Mouse (Mus musculus): Measurements from ENCODE around the gene Sfxn5.

Sfxn5 gene

GRCm38 (mm10) chr6:85234796-85235195 lies 98.4 kb downstream of the Sfxn5 start:
- no peak for DNase-seq (ENCODE audit: low spot score in 2 of 2)

GRCm38 (mm10) chr6:85232836-85233623 lies 100.2 kb downstream of the Sfxn5 start:
- no peak for DNase-seq (ENCODE audit: low spot score in 2 of 2)

- no peak for DNase-seq (ENCODE audit: low spot score in 2 of 2)
Measured at GRCm38 (mm10) chr6:85232045-85232444, 101.2 kb downstream of the Sfxn5 start.

DNA sequence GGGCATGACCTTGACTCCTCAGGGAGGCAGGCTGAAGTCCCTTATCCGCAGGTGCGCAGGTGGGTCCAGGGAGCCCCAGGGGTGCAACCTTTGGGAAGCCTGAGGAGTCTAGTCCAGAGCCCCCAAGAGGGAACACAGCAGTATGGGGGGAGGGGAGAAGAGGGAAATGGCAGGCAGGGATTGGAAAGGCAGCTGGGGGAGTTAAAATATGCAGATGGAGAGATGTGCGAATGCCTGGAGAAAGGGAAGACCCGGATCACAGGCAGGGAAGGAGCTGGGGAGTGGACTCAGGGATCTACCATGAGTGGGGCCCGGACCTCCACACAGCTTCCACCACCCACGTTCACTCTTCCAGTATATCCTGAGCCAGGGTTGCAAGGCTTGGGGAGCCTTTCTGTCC lies 101.8 kb downstream of the Sfxn5 start:
- no peak for DNase-seq (ENCODE audit: low spot score in 2 of 2)

DNA sequence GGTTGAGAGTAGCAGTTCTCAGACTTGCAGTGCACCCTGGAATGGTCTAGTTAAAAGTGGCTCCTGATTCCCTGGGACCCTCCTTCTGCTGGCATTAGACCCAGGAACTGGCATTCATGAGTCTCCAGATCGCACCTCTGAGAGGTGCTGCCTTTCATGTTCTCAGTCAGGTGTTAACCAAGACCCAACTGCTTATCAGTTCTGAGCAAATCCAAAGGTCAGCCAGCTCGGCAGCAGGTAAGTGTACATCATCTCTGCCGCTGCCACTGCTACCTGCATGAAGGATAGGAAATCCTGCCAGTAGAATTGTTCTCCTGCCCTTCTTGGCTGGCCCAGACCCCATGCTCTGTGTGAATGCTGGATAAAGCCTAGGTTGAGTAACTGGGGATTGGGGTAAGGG lies 102.5 kb downstream of the Sfxn5 start:
- no peak for DNase-seq (ENCODE audit: low spot score in 2 of 2)

- DNase-seq (ENCODE audit: low spot score in 2 of 2): no peak
Measured at GRCm38 (mm10) chr6:85227520-85227919, 105.7 kb downstream of the Sfxn5 start.

DNA sequence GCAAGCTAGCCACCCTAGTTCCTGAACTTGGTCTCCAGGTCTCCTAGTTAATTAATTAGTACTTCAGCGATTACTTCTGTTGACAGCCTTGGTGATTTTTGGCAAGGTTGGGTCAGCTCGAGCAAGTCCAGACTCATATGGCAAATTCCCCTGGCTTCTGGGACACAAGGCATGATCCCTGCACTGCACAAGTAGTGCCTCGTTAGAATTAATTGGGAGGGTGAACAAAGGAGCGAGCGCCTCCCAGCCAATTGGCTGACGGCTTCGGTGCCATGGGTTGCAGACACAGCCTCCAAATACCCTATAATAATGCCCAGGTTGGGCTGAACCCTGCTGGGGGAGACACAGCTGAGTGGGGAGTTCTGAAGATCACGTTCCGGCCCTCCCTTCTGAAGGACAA lies 106.7 kb downstream of the Sfxn5 start:
- DNase-seq (ENCODE audit: low spot score in 2 of 2): no peak

DNA sequence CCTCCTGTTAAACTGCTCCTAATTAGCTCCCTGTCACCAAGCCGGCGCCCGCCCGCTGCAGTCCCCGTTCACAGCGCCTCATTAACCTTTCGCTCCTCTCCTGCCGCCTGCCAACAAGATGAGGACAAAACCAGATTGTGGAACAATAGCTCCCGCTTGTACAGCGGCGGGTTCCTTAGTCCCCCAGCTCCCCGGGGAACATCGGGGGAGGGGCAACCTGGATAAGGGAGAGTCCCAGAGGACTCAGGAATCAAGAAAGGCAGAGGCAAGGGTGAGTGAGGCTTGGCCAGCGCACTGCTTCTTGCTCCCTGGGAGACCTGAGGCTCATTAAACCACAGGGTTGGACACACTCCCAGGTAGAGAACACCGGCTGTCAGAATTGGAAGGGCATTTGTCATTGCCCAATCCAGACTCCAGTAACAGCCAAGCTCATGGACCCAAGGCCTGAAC lies 108.8 kb downstream of the Sfxn5 start:
- no peak for DNase-seq (ENCODE audit: low spot score in 2 of 2)

DNA sequence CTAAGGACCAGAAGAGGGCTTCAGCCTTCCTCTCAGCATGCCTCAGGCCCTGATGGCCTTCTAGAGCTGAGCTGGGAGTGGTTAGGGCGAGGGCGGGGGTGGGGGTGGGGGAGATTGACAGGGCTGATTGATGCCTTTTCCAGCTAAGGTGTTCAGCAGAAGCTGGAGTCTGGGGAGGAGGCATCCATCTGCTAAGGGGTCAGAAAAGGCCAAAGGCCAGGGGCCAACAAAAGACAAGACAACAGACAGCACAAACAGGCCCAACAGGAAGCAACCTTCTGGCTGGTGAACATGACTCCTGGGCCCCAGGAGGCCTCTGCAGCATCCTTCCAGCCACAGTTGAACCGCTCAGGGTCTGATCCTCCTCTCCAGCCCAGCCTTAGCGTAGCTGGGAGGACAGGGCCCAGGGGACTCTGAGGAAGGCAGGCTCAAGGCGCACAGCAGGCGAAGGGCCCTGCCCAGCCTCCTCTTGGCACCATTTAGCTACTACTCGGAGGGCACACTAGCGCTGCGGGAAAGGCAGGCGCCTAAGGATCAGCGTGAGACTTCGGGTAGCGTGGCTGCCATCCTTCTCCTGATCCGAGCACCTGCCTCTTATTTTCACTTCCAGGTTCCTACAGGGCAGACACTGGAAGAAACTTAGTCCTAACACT lies 109.6 kb downstream of the Sfxn5 start:
- DNase-seq (ENCODE audit: low spot score in 2 of 2): no peak

GRCm38 (mm10) chr6:85222551-85222950 lies 110.7 kb downstream of the Sfxn5 start:
- no peak for DNase-seq (ENCODE audit: low spot score in 2 of 2)

- DNase-seq (ENCODE audit: low spot score in 2 of 2): no peak
Measured at GRCm38 (mm10) chr6:85220917-85221316, 112.3 kb downstream of the Sfxn5 start.

- no peak for DNase-seq (ENCODE audit: low spot score in 2 of 2)
Measured at GRCm38 (mm10) chr6:85219706-85220105, 113.5 kb downstream of the Sfxn5 start.

GRCm38 (mm10) chr6:85218684-85219445 lies 114.4 kb downstream of the Sfxn5 start:
- DNase-seq (ENCODE audit: low spot score in 2 of 2): no peak

DNA sequence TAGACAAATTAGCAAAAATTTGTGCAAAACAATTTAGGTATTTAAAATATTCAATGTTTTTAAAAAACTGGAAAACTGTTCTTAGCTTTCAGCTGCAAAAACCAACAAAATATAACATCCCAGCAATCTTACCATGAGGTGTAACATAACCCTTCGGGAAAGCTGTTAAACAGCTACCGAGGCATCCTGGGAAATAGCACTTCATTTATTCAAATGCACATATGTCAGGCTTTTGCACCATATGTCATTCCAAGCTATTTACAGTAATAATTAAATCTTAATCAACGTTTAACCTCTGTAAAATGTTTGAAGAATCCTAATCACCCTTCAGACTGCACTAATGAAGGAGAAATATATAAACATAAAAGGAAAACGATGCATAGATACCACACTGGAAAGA lies 115.0 kb downstream of the Sfxn5 start:
- no peak for DNase-seq (ENCODE audit: low spot score in 2 of 2)

GRCm38 (mm10) chr6:85210686-85211085 lies 122.5 kb downstream of the Sfxn5 start:
- DNase-seq (ENCODE audit: low spot score in 2 of 2): no peak

- DNase-seq (ENCODE audit: low spot score in 2 of 2): no peak
Measured at GRCm38 (mm10) chr6:85209226-85209967, 123.8 kb downstream of the Sfxn5 start.

GRCm38 (mm10) chr6:85207345-85207744 lies 125.9 kb downstream of the Sfxn5 start:
- DNase-seq (ENCODE audit: low spot score in 2 of 2): no peak

DNA sequence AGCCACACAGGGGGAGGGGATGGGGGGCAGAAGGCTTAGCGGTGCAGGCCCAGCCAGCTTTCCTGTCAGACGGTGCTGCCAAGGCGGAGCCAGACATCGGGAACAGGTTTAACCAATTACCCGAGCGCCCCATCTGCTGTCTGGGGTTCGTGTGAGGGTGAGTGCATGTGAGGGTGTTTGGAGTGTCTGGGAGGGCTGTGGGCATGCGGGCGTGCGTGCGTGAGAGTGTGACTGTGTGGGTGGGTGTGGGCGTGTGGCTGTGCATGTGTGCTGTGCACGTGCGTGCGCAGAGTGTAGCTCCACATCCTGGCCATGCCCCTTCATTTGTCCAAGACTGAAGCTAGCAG lies 126.3 kb downstream of the Sfxn5 start:
- DNase-seq (ENCODE audit: low spot score in 2 of 2): no peak

DNA sequence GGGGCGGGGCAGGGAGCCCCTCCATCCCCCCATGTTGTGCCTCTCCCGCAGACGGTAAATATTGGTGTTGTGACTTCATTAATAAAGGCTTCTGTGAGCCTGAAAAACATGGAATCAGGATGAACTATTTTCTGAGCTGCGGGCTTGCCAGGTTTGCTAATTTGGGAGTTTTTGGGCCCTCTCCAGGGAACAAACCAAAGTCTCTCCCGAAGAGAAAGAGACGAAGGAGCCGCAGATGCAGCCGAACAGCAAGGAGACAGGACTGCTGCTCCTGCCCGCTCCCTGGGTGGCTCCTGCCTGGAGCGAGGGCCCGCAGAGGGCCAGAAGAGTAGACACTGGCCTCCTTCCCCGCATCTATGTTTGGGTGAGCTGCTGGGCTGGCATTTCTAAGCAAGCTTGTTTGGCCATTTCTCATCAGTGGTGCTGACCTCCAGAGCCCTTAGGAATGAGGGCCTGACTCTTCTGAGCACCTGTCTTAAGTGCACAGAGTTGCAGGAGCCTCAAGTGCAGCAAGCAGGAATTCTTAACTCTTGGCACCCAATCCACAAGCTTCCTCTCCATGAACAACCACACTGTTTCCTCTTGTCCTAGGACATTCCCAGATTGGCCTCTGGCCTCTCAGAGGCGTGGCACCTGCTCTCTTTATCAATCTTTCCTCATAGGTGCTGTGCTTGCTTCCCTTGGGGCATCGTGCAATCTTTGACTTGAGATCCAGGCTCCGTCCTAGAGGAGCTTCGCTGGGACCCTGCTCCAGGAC lies 126.9 kb downstream of the Sfxn5 start:
- no peak for DNase-seq (ENCODE audit: low spot score in 2 of 2)

GRCm38 (mm10) chr6:85197951-85198350 lies 135.3 kb downstream of the Sfxn5 start:
- DNase-seq (ENCODE audit: low spot score in 2 of 2): no peak
